Mouse (Mus musculus): ENCODE measurements around the gene Cyp2u1. TPM values are rescaled to one million over a fixed set of nuclear protein-coding genes. Genes with fewer than 3 reads are reported as not detected.

Cyp2u1 gene
- total RNA-seq, 2 experiments from 2014 or later = 16.0 to 17.3 TPM

DNA sequence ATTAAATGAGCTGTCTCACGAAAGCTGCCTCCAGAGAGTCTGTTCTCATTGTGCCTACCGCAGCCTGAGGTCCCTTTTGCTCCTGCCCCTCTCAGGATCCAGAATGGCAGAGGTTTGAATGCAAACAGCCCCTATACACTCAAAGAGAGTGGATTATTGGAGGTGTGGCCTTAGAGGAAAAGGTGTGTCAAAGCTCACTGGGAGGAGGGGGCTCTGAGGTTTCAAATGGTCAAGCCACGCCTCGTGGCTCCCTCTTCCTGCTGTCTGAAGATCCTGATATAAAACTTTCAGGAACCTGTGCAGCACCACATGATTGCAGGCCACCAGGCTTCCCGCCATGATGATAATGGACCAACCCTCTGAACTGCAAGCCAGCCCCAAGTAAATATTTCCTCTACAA, 55.2 kb downstream of the Cyp2u1 start:
- no peak for DNase-seq (ENCODE audit: extremely low spot score in 1 of 2, low spot score in 2 of 2)
- no peak for TF ChIP-seq CTCF (IDR thresholded peaks at IDR 0.05)

DNA sequence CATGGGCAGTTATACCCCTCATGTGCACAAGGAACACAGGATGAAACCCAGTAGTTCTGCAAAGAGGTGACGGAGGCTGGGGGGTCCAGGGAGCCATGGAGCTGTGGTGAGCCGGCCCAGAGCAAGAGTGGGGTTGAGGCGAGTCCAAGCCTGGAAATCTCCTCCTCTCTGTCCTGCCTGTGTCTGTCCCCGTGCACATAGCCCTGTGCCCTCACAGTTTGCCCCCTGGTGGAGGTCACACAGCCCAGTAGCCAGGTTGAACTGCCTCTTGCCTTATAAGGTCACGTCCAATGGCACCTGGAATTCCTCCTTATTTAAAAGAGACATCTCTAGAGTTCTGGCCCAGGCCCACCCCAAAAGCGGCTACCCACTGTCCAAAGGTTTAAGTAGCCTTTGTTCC, 55.6 kb downstream of the Cyp2u1 start:
- Histone ChIP-seq H3K27ac (no peak overlapping the region), H3K4me3 (no peak overlapping the region)
- DNase-seq (ENCODE audit: extremely low spot score in 1 of 2, low spot score in 2 of 2) = no peak
- TF ChIP-seq CTCF (IDR thresholded peaks at IDR 0.05) = no peak
- intact Hi-C loops (cut with DNase I) = no loop called here

More for the DNA sequence above, 55.2 kb downstream of the Cyp2u1 start:
- Histone ChIP-seq H3K27ac (no peak overlapping the region), H3K4me3 (no peak overlapping the region)
- intact Hi-C loops (cut with DNase I) = no loop called here

DNA sequence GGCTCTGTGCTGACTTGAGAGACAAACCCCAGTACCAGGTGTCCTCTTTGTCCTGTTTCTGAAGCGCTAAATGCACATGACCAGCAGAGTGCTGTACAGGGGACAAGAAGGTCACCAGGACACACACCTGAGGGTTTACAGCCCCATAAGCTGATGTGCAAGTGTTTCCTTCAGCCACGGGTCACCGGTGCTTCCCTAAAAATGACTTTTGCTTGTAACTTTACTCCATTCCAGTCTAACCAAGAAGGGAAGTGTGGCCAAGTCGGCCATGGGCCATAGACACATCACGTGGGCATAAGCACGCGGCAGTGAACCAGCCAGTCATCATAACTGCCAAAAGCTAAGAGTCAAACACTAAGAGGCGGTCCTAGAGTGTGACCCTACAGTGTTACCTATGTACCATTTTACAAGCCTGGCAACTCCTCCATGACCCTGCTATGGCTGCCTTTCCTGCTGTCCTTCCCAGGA, 56.4 kb downstream of the Cyp2u1 start:
- intact Hi-C loops (cut with DNase I) = no loop called here
- TF ChIP-seq CTCF (IDR thresholded peaks at IDR 0.05) = no peak
- no peak for DNase-seq (ENCODE audit: extremely low spot score in 1 of 2, low spot score in 2 of 2)
- no peak overlapping the region for H3K4me3 ChIP-seq
- H3K27ac ChIP-seq = no peak overlapping the region

DNA sequence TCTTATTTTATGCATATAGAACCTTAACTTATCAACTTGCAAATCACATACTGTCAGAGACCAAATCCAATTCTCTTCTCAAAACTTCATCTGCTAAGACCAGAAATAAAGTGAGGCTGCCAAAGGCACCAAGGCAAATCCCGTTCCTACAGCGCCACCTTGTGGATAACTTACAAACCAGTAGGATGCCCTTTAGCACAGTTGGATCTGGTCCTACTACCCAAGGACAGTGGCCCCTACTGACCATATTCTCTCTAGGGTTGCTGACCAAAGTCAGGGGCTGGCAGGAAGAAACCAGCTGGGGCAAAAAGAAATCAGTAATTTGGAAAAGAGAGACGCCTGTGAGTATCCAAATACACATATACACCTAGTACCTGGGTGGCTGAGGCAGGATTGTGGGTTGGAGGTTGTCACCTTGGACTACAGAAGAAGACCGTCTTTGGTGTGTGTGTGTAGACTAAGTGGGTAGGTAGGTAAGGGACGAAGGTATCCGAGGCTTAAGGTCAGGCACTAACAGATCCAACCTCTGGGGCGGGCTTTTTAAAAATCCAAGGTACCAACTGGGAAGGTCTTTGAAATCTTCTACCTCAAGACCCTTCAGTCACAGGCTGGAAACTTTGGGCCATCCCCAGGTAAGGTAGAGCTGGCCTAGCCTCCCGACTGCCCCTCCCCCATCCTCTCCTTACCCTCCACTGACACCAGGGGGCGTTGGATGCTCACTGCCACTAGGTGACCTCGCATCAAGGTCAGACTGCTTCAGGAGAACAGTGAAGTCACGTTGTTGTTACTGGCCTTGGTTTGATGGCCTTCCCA, 57.1 kb downstream of the Cyp2u1 start:
- intact Hi-C loops (cut with DNase I) = loop anchor here (1.0 kb wide), 1 partner anchor 531 kb away; no protein-coding TSS in a partner anchor
- peak; percentile 52 to 61 for DNase-seq (ENCODE audit: extremely low spot score in 1 of 2, low spot score in 2 of 2)
- H3K27ac ChIP-seq = no peak overlapping the region
- no peak overlapping the region for H3K4me3 ChIP-seq
- TF ChIP-seq CTCF (IDR thresholded peaks at IDR 0.05) = peak; percentile 76

Other genes starting within 250 kb of the Cyp2u1 start
- gene Lef1, start 192.8 kb downstream of the Cyp2u1 start, total RNA-seq (2021) = 1 to 10 TPM; 5.5 to 7.9 TPM
- 10 to 100 TPM; 17.8 to 19.8 TPM for gene Hadh, start 31.1 kb downstream of the Cyp2u1 start, total RNA-seq (2021)
- 1 to 10 TPM; 2.3 to 3.6 TPM for gene Sgms2, start 188.2 kb upstream of the Cyp2u1 start, total RNA-seq (2021)

All from left cerebral cortex, adult 2 months (tissue).